ENCODE assay signal across 13 mouse cellular contexts in the genomic region with DNA sequence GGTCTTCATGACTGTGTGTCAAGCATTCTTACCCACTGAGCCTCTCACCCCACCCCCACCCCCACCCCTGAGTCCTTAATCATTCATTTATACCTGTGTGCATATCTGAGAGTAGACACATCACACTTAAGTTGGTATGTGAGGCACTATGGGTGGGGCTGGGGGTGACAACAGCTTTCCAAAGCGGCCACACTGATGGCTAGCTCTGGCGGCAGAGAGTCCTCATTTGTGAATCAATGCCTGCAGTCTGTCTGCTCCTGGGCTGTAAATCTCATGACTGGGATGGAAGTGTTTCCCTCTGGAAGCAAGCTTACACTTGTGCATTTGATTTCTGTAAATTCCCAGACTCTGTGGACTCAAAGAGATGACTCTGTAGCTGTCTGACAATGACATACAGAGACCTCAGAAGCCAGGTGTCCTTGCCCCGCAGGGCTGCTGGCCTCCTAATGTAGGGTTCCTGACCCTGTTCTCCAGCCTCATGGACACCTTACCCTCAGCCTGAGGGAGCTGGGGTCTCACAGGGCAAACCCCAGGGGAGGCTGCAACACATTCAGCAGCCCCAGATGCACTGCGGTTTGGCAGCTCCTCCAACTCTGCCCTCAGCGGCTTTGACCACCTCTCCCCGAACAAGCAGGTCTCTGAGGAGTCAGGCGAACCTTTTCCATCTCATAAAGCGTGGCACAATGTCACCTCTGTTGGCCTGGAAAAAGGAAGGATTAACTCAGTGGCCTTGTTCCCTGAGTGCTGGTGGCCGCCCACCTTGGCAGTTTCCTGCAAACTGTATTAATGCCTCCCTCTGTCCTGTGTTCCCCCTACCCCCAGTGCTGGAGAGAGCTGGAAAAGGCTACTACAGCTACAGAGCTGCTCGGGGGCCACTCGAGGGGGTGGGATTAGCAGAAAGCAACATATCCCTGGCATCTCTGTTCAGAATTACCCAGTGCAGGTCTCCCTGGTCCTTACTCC.
DNase-seq lines count a peak whose midpoint lies in the region; ATAC-seq lines count a peak whose summit lies in the region.
"Had no signal": no experiment of that assay in that cellular context is flagged by ENCODE, and none has a peak within 500 bp of the region (broad histone marks: within the 10 kb centered on the region; RNA-seq: fewer than 3 reads in every experiment).

No protein-coding gene starts in this region.

- H3K27me3 ChIP-seq in hindbrain, embryonic 16.5 days (replicated peaks; ENCODE audit: control insufficient read depth, insufficient read depth, low read length), result no peaks in the 10 kb centered on the region
- no peaks in the 10 kb centered on the region for H3K27me3 ChIP-seq in hindbrain, embryonic 12.5 days
- H3K27me3 ChIP-seq in embryonic facial prominence, embryonic 13.5 days, result no peaks in the 10 kb centered on the region
- H3K27me3 ChIP-seq in midbrain, embryonic 15.5 days (replicated peaks), result no peaks in the 10 kb centered on the region

- H3K4me3 ChIP-seq in hindbrain, embryonic 16.5 days (ENCODE audit: low read length), result no peak overlapping the region
- no peak overlapping the region for H3K4me3 ChIP-seq in hindbrain, embryonic 12.5 days
- H3K4me3 ChIP-seq in embryonic facial prominence, embryonic 13.5 days, result no peak overlapping the region
- no peak overlapping the region for H3K4me3 ChIP-seq in midbrain, embryonic 15.5 days

- no peak overlapping the region; the same call in 1 of the 2 replicates for H3K9ac ChIP-seq in hindbrain, embryonic 16.5 days (ENCODE audit: low read depth, low read length)
- no peak overlapping the region for H3K9ac ChIP-seq in hindbrain, embryonic 12.5 days
- no peak overlapping the region for H3K9ac ChIP-seq in embryonic facial prominence, embryonic 13.5 days
- H3K9ac ChIP-seq in midbrain, embryonic 15.5 days, result no peak overlapping the region

- H3K36me3 ChIP-seq in hindbrain, embryonic 16.5 days (ENCODE audit: control insufficient read depth, insufficient read depth, low read length), result no peaks in the 10 kb centered on the region
- H3K36me3 ChIP-seq in hindbrain, embryonic 12.5 days, result no peaks in the 10 kb centered on the region
- no peaks in the 10 kb centered on the region for H3K36me3 ChIP-seq in embryonic facial prominence, embryonic 13.5 days
- H3K36me3 ChIP-seq in midbrain, embryonic 15.5 days (replicated peaks), result no peaks in the 10 kb centered on the region

- H3K4me1 ChIP-seq in hindbrain, embryonic 16.5 days (ENCODE audit: control insufficient read depth, insufficient read depth, low read depth, low read length), result peaks cover 6% of the 10 kb centered on the region; the same call in 1 of the 2 replicates
- peaks cover 18% of the 10 kb centered on the region for H3K4me1 ChIP-seq in hindbrain, embryonic 12.5 days
- peaks cover 24% of the 10 kb centered on the region for H3K4me1 ChIP-seq in embryonic facial prominence, embryonic 13.5 days
- peaks cover 8% of the 10 kb centered on the region for H3K4me1 ChIP-seq in midbrain, embryonic 15.5 days

- H3K9me3 ChIP-seq in hindbrain, embryonic 16.5 days (ENCODE audit: control insufficient read depth, low read length), result no peaks in the 10 kb centered on the region
- no peaks in the 10 kb centered on the region for H3K9me3 ChIP-seq in hindbrain, embryonic 12.5 days (replicated peaks)
- no peaks in the 10 kb centered on the region for H3K9me3 ChIP-seq in embryonic facial prominence, embryonic 13.5 days
- H3K9me3 ChIP-seq in midbrain, embryonic 15.5 days, result no peaks in the 10 kb centered on the region

- H3K4me2 ChIP-seq in hindbrain, embryonic 16.5 days (ENCODE audit: low read length), result no peak overlapping the region
- no peak overlapping the region for H3K4me2 ChIP-seq in hindbrain, embryonic 12.5 days (replicated peaks)
- H3K4me2 ChIP-seq in embryonic facial prominence, embryonic 13.5 days, result no peak overlapping the region
- no peak overlapping the region for H3K4me2 ChIP-seq in midbrain, embryonic 15.5 days

- ATAC-seq in hindbrain, embryonic 16.5 days, result 0 out of 2 replicates have a peak, but pooled peaks have one; percentile 42
- no peak for ATAC-seq in hindbrain, embryonic 12.5 days (ENCODE audit: low FRiP score)
- ATAC-seq in embryonic facial prominence, embryonic 13.5 days (ENCODE audit: insufficient number of reproducible peaks, insufficient read depth, low FRiP score, low TSS enrichment, low read depth), result no peak
- peak; percentile 42; the same call in 1 of the 2 replicates for ATAC-seq in midbrain, embryonic 15.5 days (replicated peaks)
- ATAC-seq: Patski had no signal

- peak; percentile 44 for DNase-seq in ES-CJ7 (ENCODE audit: low read depth, low spot score)
- DNase-seq in thymus, postnatal 10 days (ENCODE audit: low spot score in 2 of 2), result no peak
- DNase-seq in spleen, postnatal 4 days (ENCODE audit: low spot score in 2 of 2), result no peak
- DNase-seq in cerebellum, postnatal 14 days, result no peak
- DNase-seq: adrenal gland, postnatal 25 days; cerebellum, adult 8-10 months; kidney, adult 11 months; thymus, adult 2 months had no signal

- H3K27ac ChIP-seq in hindbrain, embryonic 16.5 days (ENCODE audit: low read depth, low read length), result no peak overlapping the region
- H3K27ac ChIP-seq in hindbrain, embryonic 12.5 days, result no peak overlapping the region
- peak overlapping the region; percentile 57; the same call in 1 of the 2 replicates for H3K27ac ChIP-seq in embryonic facial prominence, embryonic 13.5 days
- no peak overlapping the region for H3K27ac ChIP-seq in midbrain, embryonic 15.5 days

- 48% methylated on average over 11 of the region's 11 CpGs for WGBS in hindbrain, embryonic 16.5 days
- WGBS in hindbrain, embryonic 12.5 days, result 51% methylated on average over 11 of the region's 11 CpGs
- WGBS in embryonic facial prominence, embryonic 13.5 days, result 37% methylated on average over 11 of the region's 11 CpGs
- WGBS in midbrain, embryonic 15.5 days, result 40% methylated on average over 11 of the region's 11 CpGs

Comparison
In these comparisons a context has a peak if more than half of its experiments do, and no peak if none do; other contexts are left out.
1. ATAC-seq: peak in hindbrain, embryonic 16.5 days (single experiment) and midbrain, embryonic 15.5 days (single experiment); none in hindbrain, embryonic 12.5 days (single experiment) and embryonic facial prominence, embryonic 13.5 days (single experiment).